Mouse (Mus musculus) kidney, embryonic 14.5 days (tissue): ENCODE data around the gene P2rx1. TPM values are rescaled to one million over a fixed set of nuclear protein-coding genes. Genes with fewer than 3 reads are reported as not detected.
A peak's percentile ranks its signal among the peaks of the same experiment; 100 is the strongest.

ENCODE experiments used
- ATAC-seq: fragments of 200-750 bp; cut with Nextera tagmentation; 2 replicates; pipeline ENCODE4 v1.8.0; 2017; ENCODE audit warnings: moderate number of reproducible peaks, mild to moderate bottlenecking, moderate TSS enrichment, moderate library complexity; ENCODE audit not compliant: low FRiP score, low TSS enrichment
- H3K27ac ChIP-seq: fragments of 300-500 bp; sonication (generic); 2 replicates; pipeline ENCODE4 v1.5.1; 2014; ENCODE audit warnings: low read depth, mild to moderate bottlenecking, low read length, moderate library complexity, mixed read lengths
- H3K27me3 ChIP-seq: fragments of 300-500 bp; sonication (generic); 2 replicates; pipeline ENCODE4 v1.6.1; 2014; ENCODE audit warnings: mild to moderate bottlenecking, low read length; ENCODE audit not compliant: control insufficient read depth, insufficient read depth
- H3K36me3 ChIP-seq: fragments of 300-500 bp; sonication (generic); 2 replicates; pipeline ENCODE4 v1.6.1; 2014; ENCODE audit warnings: low read length, mixed read lengths; ENCODE audit not compliant: control insufficient read depth, insufficient read depth
- H3K4me1 ChIP-seq: fragments of 300-500 bp; sonication (generic); 2 replicates; pipeline ENCODE4 v1.6.1; 2014; ENCODE audit warnings: low read length, mixed read lengths; ENCODE audit not compliant: control insufficient read depth, insufficient read depth
- H3K4me2 ChIP-seq: fragments of 300-500 bp; sonication (generic); replicated peaks from 2 replicates; pipeline ENCODE4 v1.6.1; 2014; ENCODE audit warnings: low read depth, mild to moderate bottlenecking, low read length
- H3K4me3 ChIP-seq: fragments of 300-500 bp; sonication (generic); 2 replicates; pipeline ENCODE4 v1.5.1; 2014; ENCODE audit warnings: mild to moderate bottlenecking, low read length
- H3K9ac ChIP-seq: fragments of 300-500 bp; sonication (generic); 2 replicates; pipeline ENCODE4 v1.6.1; 2014; ENCODE audit warnings: low read depth, mild to moderate bottlenecking, low read length, moderate library complexity
- H3K9me3 ChIP-seq: fragments of 300-500 bp; sonication (generic); 2 replicates; pipeline ENCODE4 v1.6.1; 2016; ENCODE audit warnings: low read length; ENCODE audit not compliant: control insufficient read depth
- WGBS: fragments of 180-500 bp; shearing (Covaris S2); extraction: QIAGEN DNeasy Blood & Tissue Kit; methylation state at CpG from one replicate; pipeline ENCODE4 v1.1.7; 2014; 5-methylcytosine and 5-hydroxymethylcytosine counted together
- polyA plus RNA-seq: library from polyadenylated mRNA; unstranded; fragments of >200 nt; fragmentation: Nextera tagmentation; extraction: Ambion mirVana; gene quantifications from 2 replicates; pipeline ENCODE4 v1.2.1, GENCODE M21; 2014

P2rx1 gene
- polyA plus RNA-seq, 1 experiment from 2014 or later: 0.76 TPM

GRCm38 (mm10) chr11:73014831-73015344 lies 16.0 kb downstream of the P2rx1 start:
- Histone ChIP-seq H3K9me3 (no peaks in the 10 kb centered on the region), H3K27ac (no peak overlapping the region), H3K4me2 (no peak overlapping the region), H3K4me3 (no peak overlapping the region), H3K9ac (no peak overlapping the region), H3K36me3 (no peaks in the 10 kb centered on the region), H3K27me3 (peaks cover 16% of the 10 kb centered on the region), H3K4me1 (0 out of 2 replicates have a peak, but pooled peaks cover 5% of the 10 kb centered on the region)
- ATAC-seq: no peak
- 74% methylated on average over 4 of the region's 4 CpGs for WGBS

DNA sequence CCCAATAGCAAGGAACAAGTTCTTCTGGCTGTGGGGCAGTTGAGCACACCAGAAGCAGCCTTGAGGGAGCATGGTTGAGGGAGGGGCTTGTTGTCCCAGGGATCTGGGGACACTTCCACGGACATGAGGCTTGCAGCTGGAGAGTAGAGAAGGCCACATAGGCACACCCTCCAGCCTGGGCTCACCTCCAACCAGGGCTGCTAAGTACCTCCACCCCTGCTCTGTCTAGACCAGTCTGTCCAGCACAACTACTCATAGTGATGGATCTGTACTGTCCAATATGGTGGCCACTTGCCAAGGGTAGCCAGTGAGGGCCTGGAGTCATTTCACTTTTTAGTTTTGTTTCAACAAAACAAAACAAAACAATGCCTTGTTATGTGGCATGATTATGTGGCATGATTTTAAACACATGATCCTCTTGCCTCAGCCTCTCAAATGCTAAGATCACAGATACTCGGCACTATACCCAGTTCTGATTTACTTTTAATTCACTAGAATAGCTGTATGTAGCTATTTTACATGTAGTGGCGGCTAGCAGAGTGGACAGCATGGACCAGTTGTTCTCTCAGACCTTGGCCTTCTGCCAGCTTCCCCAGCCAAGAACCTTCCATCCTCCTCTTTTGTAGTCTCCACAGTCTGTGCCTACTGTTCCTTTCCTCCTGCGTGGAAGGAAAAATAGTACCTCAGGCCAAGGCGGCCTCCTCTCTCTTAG lies 16.6 kb downstream of the P2rx1 start:
- no peak overlapping the region for H3K4me3 ChIP-seq
- H3K9ac ChIP-seq: no peak overlapping the region
- H3K27ac ChIP-seq: no peak overlapping the region
- 71% methylated on average over 5 of the region's 5 CpGs for WGBS
- no peak overlapping the region for H3K4me2 ChIP-seq
- ATAC-seq: no peak
- no peaks in the 10 kb centered on the region for H3K36me3 ChIP-seq
- H3K9me3 ChIP-seq: no peaks in the 10 kb centered on the region
- peaks cover 18% of the 10 kb centered on the region for H3K27me3 ChIP-seq
- 0 out of 2 replicates have a peak, but pooled peaks cover 5% of the 10 kb centered on the region for H3K4me1 ChIP-seq

DNA sequence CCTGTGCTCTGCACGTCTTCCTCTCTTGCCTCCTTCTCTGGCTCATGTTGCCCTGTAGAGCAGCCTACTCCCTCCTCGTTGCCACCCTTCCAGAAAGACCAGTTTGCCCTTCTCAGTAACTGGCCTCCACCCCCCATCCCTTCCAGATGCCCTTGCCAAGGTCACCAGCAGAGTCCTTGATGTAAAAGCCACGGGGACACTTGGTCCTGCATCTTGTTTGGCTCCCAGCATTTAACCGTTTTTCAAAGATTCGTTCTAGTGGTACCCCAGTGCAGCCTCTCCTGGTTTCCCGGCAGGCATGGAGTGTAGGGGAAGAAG lies 17.2 kb downstream of the P2rx1 start:
- Histone ChIP-seq H3K36me3 (no peaks in the 10 kb centered on the region), H3K4me1 (0 out of 2 replicates have a peak, but pooled peaks cover 5% of the 10 kb centered on the region), H3K4me3 (no peak overlapping the region), H3K9me3 (no peaks in the 10 kb centered on the region), H3K9ac (no peak overlapping the region), H3K27ac (no peak overlapping the region), H3K4me2 (no peak overlapping the region), H3K27me3 (peaks cover 21% of the 10 kb centered on the region)
- no peak for ATAC-seq
- WGBS: 75% methylated on average over 6 of the region's 6 CpGs

DNA sequence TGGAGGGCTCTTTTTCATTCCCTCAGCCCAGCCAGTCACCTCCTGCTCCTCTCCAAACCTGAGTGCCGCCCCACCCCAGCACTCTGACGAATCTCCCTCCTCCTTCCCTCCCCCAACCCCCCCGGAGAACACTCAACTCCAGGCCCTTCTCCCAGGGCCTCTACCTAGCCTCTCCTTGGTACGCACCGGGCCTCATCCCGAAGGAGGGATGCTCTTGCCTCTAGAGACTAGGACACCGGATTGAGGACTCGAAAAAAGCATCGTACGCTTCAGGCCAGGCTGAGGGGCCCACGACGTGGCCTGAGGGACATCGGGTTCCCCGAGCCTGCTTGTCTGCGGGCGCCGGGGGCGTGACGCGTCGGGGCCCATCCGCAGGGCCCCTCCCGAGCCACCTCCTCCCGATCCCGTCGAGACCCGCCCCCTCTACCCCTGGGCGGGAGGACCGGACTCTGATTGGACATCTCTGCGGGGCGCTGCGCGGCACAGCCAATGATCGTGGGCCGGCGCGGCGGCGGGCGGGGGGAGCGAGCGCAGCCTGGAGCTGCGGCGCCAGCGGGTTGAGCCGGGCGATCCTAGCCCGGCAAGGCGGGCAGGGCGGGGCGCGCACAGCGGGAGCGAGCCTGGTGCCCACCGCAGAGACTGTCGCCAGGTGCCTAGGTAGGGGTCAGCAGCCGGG lies 19.7 kb downstream of the P2rx1 start, which contains the start of gene Camkk1:
Gene Camkk1, plus strand, starts transcription at position 538 of the 676 bp plus-strand sequence.
- WGBS: under 1% methylated on average over 57 of the region's 57 CpGs
- Histone ChIP-seq H3K27me3 (peaks cover 21% of the 10 kb centered on the region), H3K9ac (peak within 1 kb of the TSS; percentile 62), H3K4me2 (peak within 1 kb of the TSS; percentile 100), H3K9me3 (no peaks in the 10 kb centered on the region), H3K4me1 (0 out of 2 replicates have a peak, but pooled peaks cover 8% of the 10 kb centered on the region), H3K4me3 (peak within 1 kb of the TSS; percentile 72), H3K36me3 (no peaks in the 10 kb centered on the region), H3K27ac (no peak within 1 kb of the TSS)
- ATAC-seq: peak; percentile 97

- Histone ChIP-seq H3K36me3 (no peaks in the 10 kb centered on the region), H3K4me3 (peak overlapping the region; percentile 72), H3K9me3 (no peaks in the 10 kb centered on the region), H3K4me1 (0 out of 2 replicates have a peak, but pooled peaks cover 8% of the 10 kb centered on the region), H3K27me3 (peaks cover 21% of the 10 kb centered on the region), H3K9ac (peak overlapping the region; percentile 62), H3K27ac (no peak overlapping the region), H3K4me2 (peak overlapping the region; percentile 100)
- peak; percentile 51 for ATAC-seq
- WGBS: 1% methylated on average over 46 of the region's 46 CpGs
Measured at GRCm38 (mm10) chr11:73019147-73019795, 20.4 kb downstream of the P2rx1 start.

- H3K27ac ChIP-seq: no peak overlapping the region
- no peak overlapping the region for H3K4me2 ChIP-seq
Measured at GRCm38 (mm10) chr11:73020953-73021800, 22.3 kb downstream of the P2rx1 start.

GRCm38 (mm10) chr11:73023099-73023498 lies 24.2 kb downstream of the P2rx1 start:
- no peak for ATAC-seq
- H3K4me3 ChIP-seq: no peak overlapping the region
- peaks cover 16% of the 10 kb centered on the region for H3K27me3 ChIP-seq
- WGBS: 48% methylated on average over 9 of the region's 9 CpGs
- H3K4me2 ChIP-seq: no peak overlapping the region
- H3K9me3 ChIP-seq: no peaks in the 10 kb centered on the region
- no peak overlapping the region for H3K9ac ChIP-seq
- 0 out of 2 replicates have a peak, but pooled peaks cover 16% of the 10 kb centered on the region for H3K4me1 ChIP-seq
- no peaks in the 10 kb centered on the region for H3K36me3 ChIP-seq
- H3K27ac ChIP-seq: no peak overlapping the region

More at GRCm38 (mm10) chr11:73020953-73021800, 22.3 kb downstream of the P2rx1 start:
- no peak for ATAC-seq
- H3K4me1 ChIP-seq: 0 out of 2 replicates have a peak, but pooled peaks cover 16% of the 10 kb centered on the region
- H3K9me3 ChIP-seq: no peaks in the 10 kb centered on the region
- H3K36me3 ChIP-seq: no peaks in the 10 kb centered on the region
- peaks cover 21% of the 10 kb centered on the region for H3K27me3 ChIP-seq
- 58% methylated on average over 7 of the region's 7 CpGs for WGBS
- H3K4me3 ChIP-seq: no peak overlapping the region
- H3K9ac ChIP-seq: no peak overlapping the region

GRCm38 (mm10) chr11:73023827-73024226 lies 24.9 kb downstream of the P2rx1 start:
- no peak for ATAC-seq
- peaks cover 16% of the 10 kb centered on the region for H3K27me3 ChIP-seq
- no peaks in the 10 kb centered on the region for H3K36me3 ChIP-seq
- peak overlapping the region; percentile 7; the same call in 1 of the 2 replicates for H3K27ac ChIP-seq
- H3K4me2 ChIP-seq: no peak overlapping the region
- H3K4me3 ChIP-seq: no peak overlapping the region
- H3K9ac ChIP-seq: no peak overlapping the region
- WGBS: 77% methylated on average over 4 of the region's 4 CpGs
- H3K9me3 ChIP-seq: no peaks in the 10 kb centered on the region
- H3K4me1 ChIP-seq: 0 out of 2 replicates have a peak, but pooled peaks cover 16% of the 10 kb centered on the region
